Mouse (Mus musculus) liver, adult (tissue): ENCODE measurements around the gene Tmem186.

Experiments
- GATA4 ChIP-seq: IDR thresholded peaks from 2 replicates; pipeline ENCODE4 v1.6.1; 2014; ENCODE audit warnings: mild to moderate bottlenecking, low read length; ENCODE audit not compliant: insufficient replicate concordance

Gene Tmem186

DNA sequence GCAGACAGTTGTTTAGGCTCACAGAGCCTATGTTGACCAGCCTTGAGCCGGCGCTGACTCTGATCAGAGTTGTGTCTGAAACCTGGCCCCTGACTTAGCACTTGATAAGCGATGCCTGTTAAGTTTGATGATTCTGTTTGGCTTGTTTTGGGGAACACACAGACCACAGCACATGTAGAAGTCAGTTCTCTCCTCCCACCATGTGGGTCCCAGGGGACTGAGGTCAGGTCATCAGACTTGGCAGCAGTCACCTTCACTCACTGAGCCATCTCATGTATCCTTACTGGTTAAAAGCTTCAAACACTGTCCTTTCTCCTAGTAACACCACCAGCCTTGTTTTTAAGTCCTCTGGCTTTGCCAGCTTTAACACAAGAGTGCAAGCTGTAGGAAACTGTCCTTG lies 12.5 kb upstream of the Tmem186 start:
- no peak for TF ChIP-seq GATA4

DNA sequence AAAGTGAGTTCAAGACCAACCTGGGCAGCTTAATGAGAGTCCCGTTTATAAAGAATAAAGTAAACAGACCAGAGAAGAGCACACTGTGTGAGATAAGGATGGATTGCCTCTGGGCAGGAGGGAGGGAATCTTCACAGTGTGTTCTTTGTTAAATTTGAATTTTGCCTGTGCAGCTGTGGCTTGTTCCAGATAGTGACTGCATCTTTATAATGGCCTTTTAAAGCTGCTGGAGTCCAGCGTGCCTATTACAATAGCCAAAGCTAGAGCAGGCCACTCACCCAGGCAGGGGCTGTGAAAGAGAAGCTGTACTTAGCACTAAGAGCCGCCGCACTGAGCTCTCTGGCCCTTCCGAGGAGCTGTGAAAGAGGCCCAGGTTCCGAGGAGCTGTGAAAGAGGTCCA lies 8.0 kb upstream of the Tmem186 start:
- TF ChIP-seq GATA4 = no peak

DNA sequence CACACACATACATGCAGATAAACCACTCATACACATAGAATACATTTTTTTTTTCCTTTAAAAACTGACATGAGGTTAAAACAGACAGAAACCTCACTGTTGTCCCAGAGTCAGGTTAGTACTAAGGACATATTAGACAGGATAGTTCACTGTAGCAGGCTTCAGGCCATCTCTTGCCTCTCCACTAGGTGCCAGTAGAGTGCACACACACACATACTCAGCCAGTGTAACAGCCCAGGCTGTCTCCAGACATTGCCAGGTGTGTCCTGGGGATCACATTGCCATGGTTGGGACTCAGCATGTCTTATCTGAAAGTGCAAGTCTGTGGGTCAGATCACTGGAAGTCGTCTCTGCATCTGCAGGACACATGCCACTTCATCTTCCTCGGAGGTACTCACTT lies 6.3 kb upstream of the Tmem186 start:
- no peak for TF ChIP-seq GATA4

DNA sequence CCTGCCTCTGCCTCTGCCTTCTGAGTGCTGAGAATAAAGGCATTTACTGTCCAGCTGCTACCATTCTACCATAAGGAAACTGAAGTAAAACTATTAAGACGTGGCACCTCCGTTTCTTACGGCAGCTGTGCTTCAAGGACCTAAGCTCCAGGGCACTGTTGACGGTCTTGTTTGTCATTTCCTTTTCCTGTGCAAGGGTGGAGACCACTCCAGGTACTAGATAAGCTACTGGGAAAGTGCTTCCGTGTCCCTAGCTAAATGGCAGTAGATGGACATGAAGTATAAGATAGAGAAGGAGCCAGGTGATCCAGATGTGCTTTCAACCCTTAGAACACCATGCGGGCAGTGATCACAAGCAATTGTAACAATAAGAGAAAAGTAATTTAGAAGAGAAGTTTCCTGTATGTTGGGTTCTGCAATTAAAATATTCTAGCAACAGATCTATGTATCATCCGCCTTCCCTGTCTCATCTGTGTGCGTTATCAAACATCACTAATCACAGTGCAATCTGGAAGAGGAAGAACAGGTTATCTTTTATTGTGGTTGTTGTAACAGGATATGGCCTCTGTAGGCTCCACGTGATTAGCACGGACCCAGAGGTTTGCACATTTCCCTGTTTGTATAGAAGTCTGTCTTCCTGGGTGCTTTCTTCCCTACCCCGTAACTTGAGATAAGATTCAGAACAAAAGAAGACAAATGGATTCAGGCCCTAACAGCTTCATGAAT lies 2.1 kb upstream of the Tmem186 start:
- peak; percentile 2; the same call in 1 of the 2 replicates for TF ChIP-seq GATA4

DNA sequence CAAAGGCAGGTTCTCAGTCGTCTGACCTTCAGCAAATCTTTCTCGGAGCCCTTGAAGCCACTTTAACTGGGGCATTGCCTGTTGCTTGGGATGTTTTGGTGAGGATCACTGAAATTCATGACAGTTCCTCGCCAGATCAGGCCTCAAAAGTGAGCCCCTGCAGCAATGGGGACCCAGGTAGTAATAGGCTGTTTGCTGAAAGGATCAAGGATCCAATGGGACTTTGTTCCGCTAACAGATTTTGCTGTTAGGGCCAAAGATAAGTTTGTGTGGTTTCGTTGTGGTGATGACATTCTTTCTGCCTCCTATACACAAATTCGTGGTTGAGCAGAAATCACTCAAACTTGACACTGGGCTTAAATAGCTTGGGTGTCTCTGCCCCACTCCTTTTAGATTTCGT lies 619 bp upstream of the Tmem186 start:
- TF ChIP-seq GATA4 = no peak

DNA sequence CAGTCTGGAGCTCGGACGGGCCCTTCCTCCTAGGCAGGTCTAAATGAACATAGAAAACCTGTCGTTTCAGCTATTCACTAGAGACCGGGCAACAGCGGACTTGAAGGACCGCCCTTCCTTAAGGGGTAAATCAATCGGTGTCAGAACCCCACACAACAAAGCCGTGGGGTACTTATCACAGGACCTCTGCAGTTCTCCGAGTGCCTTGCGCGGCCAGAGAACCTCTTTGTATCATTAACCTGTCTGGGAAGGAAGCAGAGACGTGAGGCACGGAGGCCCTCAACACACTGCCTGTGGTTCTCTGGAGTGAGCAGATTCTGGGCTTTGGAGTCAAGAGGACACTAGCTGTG lies 670 bp downstream of the Tmem186 start:
- TF ChIP-seq GATA4 = no peak

DNA sequence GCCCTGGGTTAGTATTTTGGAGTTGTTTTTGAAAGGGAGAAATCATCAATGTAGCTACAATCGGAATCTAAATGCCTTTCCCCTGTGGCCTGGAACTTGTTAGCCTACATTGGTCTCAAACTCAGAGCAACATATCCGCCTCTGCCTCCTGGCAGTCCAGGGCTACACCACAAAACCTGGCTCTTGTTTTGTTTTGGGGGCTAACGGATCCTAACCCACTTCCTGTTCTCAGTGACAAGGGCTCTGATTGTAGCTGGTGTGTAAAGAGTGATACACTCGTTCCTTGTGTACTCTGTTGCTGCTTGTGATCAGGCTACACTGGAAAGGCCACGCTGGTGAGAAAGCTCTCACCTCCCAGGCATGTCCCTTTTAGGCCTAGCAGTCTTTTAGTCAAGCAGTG lies 6.1 kb downstream of the Tmem186 start:
- no peak for TF ChIP-seq GATA4

DNA sequence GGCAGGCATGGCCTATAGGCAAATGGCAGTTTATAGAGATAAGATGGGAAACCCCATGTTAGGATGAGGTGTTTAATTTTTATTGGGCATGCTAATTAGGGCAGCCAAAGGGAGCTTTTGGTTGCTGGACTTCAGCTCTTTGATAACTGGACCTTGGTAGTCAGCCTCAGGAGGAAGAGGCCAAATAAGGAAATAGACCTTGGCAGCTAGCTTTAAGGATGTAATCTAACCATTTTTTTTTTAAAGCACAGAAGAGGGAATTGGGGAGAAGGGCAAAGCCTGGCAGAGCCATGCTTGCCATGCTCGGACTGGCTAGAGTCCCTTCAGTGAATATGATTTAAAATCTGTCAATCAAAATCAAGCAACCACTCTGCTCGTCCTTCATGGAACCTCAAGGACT lies 7.1 kb downstream of the Tmem186 start:
- TF ChIP-seq GATA4 = no peak

DNA sequence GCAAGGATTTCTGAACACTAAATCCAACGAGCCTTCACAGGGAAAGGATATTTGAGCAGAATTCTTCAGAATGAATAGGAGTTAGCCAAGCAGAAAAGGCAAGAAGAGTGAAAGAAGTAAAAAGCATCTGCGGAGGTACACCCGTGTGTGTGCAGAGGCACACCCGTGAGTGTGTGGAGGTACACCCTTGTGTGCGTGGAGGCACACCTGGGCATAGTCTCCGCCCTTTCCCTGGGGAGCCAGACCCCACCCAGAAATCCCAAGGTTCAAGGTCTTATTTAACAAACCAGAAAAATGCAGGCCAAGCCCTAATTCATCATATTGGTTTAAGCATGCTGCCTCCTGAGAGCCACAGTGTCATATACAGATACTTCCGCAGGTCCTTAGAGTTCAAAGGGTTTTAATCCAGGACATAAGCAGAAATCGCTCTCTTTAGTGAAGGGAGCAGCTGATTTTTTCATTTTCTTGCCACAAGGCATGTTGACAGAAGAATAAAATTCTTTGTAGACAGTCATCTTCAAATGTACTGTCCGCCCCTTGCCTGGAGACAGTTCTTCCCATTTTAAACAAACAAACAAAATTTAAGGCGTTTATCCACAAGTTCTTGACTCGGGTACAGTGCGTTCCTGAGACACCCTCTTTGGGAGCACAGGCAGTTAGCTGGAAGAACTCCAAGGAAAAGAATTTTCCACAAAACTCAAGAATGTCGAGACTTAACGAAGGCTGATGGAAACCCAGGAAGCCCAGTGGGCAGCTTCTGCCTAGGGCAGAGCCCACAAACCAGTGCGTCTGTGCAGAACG lies 17.0 kb downstream of the Tmem186 start:
- TF ChIP-seq GATA4 = no peak

DNA sequence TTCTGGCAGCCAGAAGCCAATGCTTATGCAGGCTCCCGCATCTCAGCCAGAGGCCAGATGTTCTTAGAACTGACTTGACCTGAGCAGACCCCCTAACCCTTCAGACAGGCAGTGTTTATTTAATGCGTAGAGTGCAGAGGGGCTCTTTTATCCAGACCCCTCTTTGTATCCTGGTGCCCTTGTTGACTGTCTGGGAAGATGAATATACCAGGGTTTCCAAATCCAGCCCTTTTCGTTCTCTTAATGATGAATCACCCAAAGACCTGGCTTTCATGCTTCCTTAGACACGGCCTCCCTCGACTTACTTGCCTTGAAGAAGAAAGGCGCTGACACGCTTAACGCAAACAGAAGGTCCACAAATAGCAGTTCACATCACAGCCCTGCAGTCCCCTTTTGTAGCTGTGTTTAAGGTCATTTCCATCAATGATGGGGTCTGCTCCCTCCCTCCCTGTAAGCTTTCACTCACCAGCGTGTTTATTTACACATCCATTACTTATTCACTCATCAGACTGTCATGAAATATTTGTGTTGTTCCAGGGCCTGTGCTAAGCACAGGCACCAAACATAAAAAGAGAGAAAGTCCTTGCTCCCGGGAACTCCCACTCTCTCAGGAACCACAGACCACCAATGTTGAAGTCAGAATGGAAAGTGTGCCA lies 17.7 kb downstream of the Tmem186 start:
- no peak for TF ChIP-seq GATA4

DNA sequence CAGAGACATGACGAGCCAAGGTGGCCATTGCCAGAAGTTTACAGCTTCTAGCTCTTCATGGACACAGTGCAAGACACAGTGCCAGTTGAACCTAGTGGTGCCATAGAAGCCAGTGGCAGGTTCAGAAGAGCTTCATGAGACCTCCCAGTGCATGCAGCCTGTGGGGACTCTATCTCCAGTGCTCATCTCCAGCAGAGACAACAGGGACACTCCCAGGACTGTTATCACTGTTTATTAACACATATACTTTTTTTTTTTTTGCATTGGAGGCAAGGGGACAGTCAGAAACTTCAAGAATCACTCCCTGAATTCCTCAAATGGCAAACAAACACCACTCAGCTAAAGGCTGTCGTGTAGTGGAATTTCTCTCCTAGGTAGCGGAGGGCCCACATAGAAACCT lies 24.1 kb downstream of the Tmem186 start:
- TF ChIP-seq GATA4 = no peak

DNA sequence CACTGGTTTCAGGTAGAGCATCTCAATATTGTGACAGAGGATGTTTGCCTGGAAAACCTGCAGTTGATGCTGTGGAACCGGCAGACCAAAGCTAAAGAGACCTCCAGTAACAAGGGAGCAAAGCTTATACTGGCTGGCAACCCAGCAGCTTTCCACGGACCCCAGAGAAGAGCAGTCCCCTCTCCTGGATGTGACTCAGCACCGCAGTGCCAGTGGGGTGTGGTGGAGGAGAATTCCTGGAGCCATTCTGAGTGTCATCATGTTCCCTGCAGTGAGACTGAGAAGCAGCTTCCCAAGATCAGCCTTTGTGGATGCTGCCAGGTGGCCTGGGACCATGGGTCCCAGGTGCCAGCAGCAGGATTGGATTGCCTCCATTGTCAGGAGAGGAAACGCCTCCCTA lies 24.5 kb downstream of the Tmem186 start:
- TF ChIP-seq GATA4 = no peak

DNA sequence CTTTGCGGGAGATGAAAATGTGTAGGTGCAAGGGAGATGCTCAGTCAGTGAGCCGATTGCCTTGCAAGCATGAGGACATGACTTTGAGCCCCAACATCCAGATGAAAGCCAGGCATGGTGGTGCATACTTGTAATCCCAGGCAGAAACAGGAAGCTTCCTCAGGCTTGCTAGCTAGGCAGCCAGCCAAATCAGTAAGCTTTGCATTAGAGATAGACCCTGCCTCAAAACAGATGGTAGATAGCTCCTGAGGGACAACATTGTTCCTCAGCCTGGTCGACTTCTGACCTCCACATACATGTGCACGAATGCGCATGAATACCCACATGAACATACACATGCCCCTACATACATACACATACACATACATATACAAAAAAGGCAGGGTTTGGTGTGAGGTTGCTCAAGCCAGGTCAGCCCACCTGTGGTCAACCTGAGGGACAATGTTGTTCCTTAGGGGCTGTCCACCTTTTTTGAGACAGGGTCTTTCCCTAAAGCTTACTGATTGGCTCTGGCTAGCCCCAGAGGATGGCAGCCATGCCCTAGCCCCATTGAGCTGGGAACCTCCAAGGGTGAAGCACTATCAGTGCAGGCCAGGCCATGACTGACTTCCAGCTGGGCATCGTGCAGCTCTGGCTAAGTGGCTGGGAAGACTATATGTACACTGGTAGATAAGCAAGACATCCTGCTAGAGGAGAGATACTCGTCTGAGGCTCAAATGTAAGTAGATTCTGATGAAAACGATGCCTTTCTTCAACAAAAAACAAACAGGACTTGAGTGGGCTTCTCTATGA lies 25.1 kb downstream of the Tmem186 start:
- no peak for TF ChIP-seq GATA4

DNA sequence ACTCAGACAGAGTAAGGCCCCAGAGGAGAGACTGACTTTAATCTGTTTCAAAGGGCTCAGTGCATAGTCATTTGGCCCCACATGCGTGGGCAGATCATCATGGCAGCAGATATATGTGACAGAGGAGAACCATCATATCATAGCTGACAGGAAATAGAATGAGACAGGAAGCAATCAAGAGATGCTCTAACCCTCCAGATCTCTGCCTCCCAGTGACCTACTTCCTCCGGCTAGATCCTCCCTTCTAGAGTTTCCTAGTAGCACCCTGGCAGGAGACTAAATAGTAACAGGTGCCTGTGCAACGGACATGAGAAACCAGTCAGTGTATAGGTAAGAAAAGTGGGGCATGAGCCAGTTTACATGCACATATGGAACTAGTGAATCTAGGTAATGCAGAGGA lies 27.1 kb downstream of the Tmem186 start:
- TF ChIP-seq GATA4 = no peak

DNA sequence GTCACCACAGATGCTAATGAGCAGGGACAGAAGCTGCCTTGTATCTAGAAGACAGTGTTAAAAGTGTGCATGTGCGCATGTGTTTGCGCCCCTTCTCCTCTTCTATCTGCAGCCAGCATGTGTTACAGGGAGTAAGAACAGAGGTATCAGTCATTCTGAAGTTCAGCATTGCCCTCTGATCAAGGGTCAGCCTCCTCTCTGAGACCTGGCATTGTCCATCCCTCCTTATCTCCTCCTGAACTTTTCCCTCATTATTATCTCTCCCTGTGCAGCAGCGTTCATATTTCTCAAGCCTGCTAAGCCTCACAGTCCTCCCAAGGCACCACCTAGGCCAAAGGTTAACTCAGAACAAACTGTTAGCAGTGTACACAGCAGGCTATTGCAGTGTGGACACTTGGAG lies 33.7 kb downstream of the Tmem186 start:
- TF ChIP-seq GATA4 = peak; percentile 87; the same call in 1 of the 2 replicates
